Mouse (Mus musculus) cerebellum, adult 8-10 months (tissue): ENCODE data around the gene Svep1.

ENCODE experiments used
- DNase-seq: peaks from one replicate; pipeline ENCODE4 v3.0.0; 2022

The Svep1 gene

DNA sequence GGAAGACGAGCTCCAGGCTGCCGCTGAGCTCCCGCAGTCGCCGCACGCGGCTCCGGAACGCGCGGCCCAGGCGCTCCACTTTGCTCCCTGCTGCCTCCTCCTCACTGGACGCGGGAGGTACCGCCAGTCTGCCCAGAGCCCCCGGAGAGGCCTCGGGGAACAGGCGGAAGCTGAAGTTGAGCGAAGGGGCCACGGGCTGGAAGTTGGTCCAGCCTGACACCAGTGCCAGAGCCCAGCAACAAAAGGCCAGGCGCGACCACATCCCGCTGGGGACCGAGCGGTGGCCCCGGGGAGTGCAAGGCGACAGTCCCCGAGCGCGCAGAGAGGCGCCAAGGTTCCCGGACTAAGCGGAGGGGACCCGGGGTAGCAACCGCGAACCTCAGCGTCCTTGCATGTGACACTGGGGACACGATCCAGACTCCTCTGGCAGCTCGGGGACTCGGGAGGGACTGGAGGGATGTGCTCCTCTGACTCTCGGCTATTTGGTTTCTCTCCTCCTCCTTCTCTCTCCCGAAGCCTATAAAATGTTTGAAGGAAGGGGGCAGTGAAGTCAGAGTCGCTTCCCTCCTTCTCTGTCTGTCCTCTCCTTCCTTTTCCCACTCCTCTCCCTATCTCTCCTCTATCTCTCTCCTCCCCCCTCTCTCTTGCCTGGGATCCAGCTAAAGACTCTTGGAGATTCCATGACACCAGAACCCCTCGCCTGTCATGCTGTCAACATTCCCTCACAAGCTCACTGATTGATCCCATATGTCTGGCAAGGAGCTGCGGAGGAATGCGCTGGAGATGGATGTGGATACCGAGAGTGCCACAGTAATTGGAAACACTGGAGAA is at the start of gene Svep1:
TSS of gene Svep1 (minus strand) at position 745 of the 831 bp plus-strand sequence.
- peak; percentile 68 for DNase-seq

DNA sequence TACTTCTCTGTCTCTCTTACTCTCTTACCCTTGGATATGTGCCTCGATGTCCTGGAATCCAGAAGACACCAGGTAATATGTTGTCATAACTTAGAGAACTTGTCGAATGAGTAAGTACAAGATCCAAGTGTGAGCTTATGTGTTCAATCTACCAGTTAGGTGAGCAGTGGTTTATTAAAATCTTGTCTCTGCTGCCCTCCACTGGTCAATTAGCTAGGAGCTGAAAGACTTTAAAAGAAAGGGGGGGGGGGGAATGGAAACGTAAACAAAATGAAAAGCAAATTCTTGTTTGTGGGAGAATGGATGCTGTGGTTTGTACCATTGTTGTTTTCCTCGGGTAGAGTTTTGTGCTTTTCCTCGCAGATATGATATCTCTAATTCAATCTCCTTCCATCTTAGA is 46.8 kb upstream of the Svep1 start:
- peak; percentile 48 for DNase-seq

DNA sequence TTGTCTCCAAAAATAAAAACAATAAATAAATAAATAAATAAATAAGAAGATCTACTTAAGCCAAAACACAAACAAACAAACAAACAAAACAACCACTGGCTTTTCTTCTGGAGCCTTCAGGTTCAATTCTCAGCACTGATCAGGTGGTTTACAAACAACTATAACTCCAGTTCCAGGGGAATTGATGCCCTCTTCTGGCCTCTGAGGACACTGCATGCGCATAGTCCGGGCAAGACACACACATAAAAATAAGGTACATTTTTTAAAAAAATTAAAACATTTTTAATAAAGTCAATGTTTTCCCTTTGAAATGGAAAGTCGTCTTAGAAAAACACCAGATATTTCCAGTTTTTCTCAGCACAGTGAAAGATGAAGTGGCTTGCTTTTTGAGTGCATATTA is 45.7 kb upstream of the Svep1 start:
- DNase-seq, result no peak

DNA sequence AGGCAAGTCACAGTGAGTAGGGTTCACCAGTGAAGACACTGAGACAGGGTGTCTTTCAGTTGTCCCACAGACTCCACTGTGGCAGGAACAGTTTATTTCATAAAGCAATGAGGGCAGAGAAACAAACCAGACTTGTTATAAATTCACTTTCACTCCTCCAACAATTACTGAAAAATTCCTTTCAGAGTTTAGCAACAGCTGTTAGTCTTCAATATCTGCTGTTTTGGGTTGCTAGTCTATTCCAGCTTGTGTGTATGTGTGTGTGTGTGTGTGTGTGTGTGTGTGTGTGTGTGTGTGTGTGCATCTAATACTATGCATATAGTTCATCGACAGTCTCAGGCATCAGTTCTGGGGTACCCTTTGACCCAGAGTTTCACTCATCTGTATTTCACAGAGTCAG is 38.9 kb upstream of the Svep1 start:
- no peak for DNase-seq

DNA sequence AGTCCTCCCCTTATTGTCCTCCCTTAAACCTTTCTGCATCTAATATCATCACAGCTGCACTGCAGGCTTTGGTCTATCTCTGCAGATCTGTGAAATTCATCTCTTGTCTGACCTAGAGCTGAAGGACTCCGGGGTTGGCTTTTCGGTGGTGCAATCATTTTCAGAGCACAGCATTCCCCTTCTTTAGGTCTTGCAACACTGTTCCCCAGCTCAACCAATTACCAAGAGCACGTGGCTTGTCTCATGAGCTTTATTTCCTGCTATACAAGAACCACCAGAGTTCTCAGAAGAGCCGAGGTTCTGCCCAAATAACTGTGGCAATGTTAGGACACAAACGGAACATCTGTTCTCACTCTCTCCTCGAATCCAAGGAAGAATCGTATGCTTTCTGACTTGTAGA is 33.8 kb upstream of the Svep1 start:
- no peak for DNase-seq

DNA sequence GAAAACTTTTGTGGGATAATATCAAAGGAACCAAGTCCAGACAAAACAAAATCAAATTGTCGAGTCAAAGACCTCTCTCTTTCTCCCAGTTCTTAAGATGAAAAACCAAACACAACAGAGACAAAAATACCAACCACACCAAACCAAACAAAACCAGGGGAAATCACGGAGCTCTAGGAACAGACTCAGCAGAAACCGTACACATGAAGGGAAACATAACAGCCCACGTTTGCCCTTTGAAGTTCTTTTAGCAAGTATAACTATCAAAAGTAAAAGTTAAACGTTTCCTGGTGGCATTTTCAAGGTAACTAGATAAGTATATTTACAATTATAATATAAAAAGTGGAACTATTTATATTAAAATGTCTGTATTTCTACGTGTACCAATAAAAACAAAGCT is 29.2 kb upstream of the Svep1 start:
- DNase-seq, result no peak

DNA sequence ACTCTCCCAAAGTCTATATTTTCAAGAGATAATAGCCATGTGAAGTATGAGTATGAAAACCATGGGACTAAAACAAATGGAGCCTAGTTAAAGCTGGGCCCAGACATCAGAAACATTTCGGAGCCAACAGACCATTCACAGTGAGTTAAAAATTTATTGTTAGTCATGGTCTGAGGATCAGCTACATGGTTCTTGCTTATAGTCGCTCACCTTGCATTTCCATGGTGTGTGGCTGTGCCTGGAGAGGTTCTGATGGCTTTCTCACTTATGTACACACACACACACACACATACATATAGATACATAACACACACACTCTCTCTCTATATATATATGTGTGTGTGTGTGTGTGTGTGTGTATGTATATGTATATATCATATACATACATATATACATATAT is 16.8 kb upstream of the Svep1 start:
- DNase-seq, result no peak

DNA sequence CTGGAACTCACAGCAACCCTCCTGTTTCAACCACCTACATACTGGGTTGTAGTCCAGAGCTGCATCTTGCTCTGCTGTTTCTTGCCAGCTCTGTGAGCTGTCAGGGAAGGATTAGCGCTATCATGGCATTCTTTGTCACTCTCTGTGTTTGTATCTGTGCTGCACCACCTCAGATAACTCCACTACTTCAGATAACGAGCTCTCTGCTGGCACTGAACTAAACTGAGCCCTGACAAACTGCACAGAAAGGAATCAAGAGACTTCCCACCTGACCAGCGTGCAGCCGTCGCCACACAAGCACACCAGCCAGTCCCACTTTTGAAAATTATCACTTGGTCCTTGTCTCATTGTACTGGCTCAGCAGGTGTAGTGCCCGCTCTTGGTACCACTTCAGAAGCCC is 4.7 kb upstream of the Svep1 start:
- no peak for DNase-seq

DNA sequence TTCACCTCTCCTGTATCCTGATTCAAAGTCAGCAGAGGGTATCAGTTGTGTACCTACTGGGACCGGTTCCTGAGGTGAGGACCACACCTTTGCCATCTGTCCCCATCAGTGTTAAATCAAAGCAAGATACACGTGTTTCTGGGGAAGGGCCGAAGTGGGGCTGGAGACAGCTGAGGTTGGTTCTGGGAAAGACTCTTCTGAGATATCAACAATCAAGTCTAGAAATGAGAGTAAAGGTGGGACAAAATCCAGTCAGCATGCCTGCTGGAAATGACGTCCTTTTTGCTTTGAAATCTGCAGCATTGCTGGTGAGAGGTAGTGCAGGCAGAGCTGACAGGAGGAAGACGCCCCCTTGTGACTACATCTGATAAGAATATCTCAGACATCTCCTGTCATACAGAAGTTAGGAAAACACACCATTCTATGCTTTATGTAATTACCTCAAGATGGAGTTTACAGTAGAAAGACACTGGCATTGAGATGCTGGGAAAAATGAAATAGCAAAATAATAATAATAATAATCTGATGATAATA is 4.0 kb upstream of the Svep1 start:
- peak; percentile 66 for DNase-seq

DNA sequence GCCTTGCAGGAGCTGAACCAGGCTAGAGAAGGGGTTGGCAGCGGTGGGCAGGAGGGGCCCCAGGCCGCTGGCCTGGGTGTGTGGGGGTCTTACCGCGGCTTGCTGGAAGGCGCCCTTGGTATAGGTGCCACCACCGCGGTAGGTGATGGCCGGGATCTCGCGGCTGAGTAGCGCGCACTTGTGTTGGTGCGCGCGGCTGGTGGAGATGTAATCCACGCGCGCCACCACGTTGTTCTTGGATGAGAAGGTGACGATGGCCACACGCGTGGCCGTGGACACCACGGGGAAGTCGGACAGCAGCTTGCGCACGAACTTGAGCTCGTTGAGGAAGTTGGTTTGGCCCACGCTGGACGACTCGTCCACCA is 927 bp downstream of the Svep1 start:
- DNase-seq, result peak; percentile 66

DNA sequence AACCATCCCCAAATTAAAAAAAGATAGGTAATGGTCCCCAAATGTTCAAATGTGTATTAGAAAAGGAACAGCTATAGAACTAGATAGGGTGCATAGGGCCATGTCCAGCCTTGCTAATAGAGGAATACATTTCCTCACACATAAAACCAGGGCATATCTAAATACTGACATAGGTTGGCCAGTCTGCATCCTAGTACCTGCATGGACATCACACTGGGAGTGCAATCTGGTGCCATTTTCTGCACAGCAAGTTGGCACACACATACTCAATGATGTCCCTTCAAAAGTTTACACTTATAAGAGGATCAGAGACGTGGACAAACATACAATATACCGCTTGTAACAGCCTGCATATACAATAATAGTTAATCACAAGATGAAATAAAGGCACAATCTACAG is 5.0 kb downstream of the Svep1 start:
- DNase-seq, result peak; percentile 69

DNA sequence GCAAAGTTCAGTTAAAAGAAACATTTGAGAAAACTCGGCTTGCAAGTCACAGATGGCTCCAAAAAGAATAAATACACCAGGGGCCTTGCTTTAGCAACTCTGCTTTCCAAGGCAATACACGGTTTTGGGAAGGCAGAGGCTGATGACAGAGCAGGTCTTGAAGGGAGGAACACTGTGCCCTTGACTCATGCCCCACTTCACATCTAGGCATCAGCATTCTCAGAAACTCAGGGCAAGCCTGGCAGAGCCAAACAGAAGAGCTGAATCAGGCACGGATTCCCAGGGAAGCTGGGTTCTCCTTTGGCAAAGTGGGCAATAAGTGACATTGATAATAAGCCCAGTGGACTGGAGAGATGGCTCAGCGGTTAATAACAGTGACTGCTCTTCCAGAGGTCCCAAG is 5.8 kb downstream of the Svep1 start:
- DNase-seq, result no peak

DNA sequence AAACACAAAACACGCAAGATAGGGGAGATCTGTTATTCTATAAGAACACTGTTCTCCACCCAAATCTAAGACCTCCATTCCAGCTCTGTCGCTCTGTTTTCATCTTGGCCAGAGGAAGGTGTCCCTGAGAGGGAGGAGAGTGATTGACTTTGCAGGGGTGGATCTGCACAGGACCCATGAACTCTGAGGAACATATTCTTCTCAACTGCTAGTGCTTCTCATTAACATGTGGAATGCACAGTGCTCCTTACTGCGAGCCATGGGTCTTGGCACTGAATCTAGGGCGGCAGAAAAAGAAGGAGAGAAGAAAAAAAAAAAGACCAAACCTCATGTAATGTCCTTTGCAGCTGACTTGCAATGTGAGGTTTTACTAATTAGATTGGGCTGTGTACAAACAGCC is 9.4 kb downstream of the Svep1 start:
- no peak for DNase-seq

DNA sequence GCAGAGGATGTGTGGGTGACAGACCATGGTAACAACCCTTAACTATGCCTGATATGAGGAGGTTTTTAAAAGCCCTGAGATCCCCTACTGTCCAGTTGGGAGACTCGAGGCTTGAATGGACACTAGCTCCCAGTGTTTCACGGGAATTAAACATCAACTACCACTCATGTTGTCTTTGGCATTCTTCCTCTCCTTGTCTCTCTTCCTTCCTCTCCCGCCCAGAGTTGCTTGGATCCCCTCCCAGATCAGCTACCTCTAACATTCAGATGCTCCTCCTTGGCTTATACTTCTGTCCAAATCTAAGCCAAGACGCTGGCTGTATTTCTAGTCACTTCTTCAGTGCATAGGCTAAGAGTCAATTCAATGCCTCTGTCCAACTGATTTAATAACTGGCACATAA is 9.9 kb downstream of the Svep1 start:
- no peak for DNase-seq

DNA sequence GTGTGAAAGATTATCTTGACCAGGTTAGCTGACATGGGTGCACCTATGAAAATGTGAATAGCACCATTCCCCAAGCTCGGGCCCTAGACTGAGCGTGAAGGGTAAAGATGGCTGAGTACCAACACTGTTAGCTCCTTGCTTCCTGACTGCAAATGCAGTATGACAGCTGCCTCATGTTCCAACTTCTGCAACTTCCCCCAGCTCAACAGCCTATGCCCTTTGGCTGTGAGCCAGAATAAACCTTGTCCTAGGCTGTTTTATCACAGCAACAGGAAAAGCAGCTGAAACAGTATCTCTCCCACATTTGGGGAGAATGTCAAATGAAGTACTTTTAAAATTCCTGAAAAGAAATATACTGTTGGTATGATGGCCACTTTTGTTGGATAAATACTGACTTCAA is 10.7 kb downstream of the Svep1 start:
- no peak for DNase-seq

DNA sequence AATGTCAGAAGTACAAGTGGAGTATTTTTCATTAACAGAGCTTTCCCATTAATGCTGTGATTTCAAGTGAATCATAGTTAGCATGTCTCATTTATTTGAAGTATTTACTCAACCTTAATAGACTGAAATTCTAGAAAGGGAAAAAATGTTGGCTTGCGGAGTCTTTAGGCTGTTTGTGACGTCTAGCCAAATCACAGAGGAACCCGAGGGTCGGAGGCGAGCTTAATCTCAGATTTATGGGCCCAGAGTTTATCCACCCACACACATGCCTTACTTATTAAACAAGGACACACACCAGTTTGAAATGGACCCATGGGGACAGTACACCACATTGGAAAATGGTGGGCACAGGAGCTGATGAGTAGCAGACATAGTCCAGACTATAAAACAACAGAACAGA is 17.4 kb downstream of the Svep1 start:
- no peak for DNase-seq

DNA sequence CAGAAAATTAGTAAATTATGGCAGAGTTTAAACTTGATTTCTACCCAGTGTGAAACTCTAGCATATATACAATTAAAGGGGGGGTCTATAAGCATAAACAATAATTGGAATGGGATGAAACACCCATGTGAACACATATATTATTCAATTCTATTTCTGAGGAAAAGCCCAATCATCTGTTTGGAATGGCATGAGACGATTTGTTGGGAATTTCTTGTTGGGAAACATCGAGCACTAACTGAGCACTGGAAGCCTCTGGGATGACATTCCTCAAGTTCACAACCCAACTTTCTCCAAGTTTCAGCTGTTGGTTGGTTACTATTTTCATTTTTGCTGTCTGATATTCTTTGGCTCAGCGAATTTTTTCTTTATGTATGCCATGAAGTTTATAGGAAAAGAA is 21.3 kb downstream of the Svep1 start:
- no peak for DNase-seq

DNA sequence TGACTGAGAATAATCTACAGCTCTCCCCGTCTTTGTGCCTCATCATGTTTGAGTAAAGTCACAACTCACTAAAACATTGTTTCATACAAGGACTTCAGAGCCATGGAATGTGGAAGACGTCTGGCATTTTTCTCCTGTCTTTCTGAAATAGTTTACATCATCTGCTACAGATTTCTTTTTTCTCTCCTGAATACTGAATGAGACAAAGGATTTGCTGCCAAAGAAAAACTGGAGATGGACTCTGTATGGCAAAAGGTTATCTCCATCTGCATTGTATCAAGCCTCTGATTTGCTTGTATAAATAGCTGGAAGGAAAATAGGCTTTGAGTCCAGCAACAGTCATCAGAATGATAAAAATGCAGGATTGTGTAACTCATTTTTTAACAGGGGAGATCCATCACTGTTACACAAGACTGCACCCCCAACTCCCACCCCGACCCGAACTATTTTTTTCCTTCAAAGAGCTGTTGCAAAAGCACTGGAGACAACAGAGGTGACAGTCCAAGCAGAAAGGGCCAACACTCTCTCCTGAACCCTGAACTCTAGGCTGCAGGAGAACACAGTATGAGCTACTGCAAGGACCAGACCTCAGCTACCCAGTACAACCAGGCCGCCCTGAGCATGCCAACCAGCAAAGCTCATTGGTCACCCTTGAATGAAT is 21.8 kb downstream of the Svep1 start:
- no peak for DNase-seq

DNA sequence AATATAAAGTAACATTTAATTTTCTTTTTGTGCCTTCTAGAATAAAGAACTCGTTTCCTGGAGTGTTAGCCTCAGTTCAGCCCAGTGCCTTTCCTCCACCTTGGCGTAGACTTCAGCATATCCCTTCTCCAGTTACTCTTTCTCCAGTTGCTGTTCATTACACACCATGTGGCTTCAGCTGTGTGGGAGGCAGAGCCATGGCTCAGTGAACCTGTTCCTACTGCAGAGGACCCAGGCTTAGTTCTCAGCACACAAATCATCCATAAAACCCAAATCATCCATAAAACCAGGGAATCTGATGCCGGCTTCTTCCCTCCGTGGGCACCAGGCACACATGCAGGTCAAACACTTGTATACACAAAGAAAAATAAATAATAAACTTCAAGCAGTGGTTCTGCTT is 22.8 kb downstream of the Svep1 start:
- DNase-seq, result no peak

DNA sequence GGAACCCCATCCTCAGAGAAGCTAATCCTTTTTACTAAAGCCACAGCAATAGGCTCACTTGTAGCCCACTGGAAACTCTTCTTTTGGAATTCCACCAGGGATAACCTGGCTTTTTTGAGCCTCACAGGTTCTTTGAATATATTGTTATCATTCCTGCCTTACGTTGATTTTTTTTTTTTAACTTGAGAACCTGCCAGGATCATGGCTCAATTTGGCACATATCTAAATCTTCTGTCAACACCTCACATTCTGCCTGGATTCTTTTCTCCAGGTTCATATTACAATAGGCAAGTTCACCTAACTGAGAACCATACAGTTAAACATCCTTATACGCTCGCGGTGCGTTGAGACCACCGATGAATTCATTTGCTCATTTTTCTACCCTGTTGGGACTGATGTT is 28.2 kb downstream of the Svep1 start:
- DNase-seq, result no peak

DNA sequence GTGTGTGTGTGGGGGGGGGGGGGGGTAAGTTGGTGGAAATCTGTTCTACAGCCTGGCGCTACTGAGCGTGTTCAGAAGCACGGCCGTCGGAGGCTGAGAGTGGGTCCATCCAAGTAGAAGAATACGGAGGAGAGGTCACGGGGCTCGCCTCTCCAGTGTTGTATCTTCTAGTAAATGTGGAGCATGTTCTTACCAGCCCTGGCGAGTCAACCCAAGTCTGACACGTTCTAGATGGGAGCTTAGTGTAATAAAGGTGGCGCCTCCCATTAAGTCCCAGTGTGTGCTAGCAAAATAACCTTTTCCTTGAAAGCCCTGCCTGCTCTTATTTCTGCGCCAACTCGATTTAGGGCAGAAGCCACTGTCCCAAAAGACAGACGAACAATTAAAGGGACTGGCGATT is 29.4 kb downstream of the Svep1 start:
- DNase-seq, result no peak

DNA sequence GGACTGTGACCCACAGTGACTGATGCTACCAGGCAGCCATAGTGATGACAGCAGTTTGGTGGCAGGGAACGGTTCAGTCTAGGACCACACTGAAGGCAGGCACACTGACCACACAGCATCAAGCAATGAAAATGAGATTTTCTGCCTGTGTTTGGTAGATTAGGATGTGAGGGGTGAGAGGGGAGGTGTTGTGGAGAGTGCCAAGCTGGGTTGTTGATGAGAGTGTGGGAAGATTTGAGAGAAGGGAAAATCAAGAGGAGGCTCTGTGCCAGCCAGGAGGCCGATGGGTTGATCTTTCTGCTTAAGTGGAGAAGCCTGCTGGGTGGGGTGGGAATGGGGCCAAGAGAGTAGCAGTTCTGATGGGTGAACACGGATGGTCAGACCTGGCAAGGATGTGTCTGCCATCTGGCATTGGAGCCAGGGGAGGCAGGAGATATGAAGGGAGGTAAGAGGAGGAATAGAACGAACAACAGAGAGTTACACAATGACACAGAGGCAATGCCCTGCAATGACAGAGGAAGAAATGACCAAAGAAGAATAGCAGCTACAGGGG is 32.1 kb downstream of the Svep1 start:
- DNase-seq, result peak; percentile 97

DNA sequence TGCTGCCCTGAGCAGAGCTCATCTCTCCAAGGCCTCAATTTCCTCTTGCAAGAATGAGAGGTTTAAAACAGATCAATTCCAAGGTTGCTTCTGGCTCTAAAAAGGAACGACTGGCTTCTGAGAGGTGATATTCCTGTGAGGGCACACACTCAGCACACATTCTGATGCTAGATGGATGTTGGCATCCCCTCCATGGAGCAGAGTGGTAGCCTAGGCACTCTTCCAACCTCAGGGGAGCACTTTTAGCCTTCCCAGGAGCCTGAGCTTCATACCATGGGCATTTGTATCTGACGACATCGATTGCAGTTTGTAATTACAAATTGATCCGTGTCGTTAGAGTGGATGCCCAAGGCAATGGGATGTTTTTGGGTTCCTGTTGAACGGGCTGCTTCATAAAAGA is 33.3 kb downstream of the Svep1 start:
- DNase-seq, result no peak

DNA sequence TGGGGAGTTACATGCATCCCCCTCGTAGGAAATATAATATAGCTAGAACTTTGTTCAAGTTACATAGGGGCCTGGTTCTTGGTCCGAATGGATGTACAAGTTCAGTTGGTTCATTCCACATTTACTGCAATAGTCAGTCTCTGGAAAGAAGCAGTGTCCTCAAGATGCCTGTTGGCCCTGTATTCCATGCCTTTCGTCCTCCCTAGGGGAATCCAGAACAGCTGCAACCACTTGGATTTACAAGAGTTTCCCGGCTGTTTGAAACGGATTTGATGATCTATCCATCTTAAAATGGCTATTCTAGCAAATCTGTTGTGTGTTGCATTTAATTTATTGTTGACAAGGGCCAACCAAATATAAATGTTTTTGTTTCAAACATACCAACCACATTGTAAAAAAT is 36.2 kb downstream of the Svep1 start:
- no peak for DNase-seq
